Mouse (Mus musculus) mammary gland, adult 2 months (tissue): ENCODE data around the gene Gga2. TPM values are rescaled to one million over a fixed set of nuclear protein-coding genes. Genes with fewer than 3 reads are reported as not detected.

Experiments used
- polyA plus RNA-seq: library from polyadenylated mRNA; depleted of rRNA; stranded (reverse); fragments of >200 nt; gene quantifications from 2 replicates; pipeline ENCODE4 v1.2.3, GENCODE M21; 2012; ENCODE audit warnings: low replicate concordance; rRNA removed

Gene Gga2
- 48.7 and 97.6 TPM in 2 replicates for polyA plus RNA-seq

GRCm38 (mm10) chr7:122020667-122021354 is at the start of gene Gga2:
Gene Gga2 (minus strand): TSS chr7:122021222.

GRCm38 (mm10) chr7:122066945-122067516 is 46.0 kb upstream of the Gga2 start, which contains the start of the genes Ubfd1 and Ears2:
Gene Ubfd1 (plus strand): TSS chr7:122067175.
Gene Ears2 (minus strand): TSS chr7:122067263.

GRCm38 (mm10) chr7:121981307-121981871 is 39.6 kb downstream of the Gga2 start, which contains the start of gene Cog7:
Gene Cog7 (minus strand): TSS chr7:121981711.

Other genes with a start within 250 kb of the Gga2 start
- gene Scnn1b, start 156.2 kb downstream of the Gga2 start, polyA plus RNA-seq, result 8.2 and 9.6 TPM in 2 replicates
- gene Cog7, start 39.5 kb downstream of the Gga2 start, polyA plus RNA-seq, result 23.0 and 24.2 TPM in 2 replicates
- 20.5 and 27.9 TPM in 2 replicates for gene Ubfd1, start 46.0 kb upstream of the Gga2 start, polyA plus RNA-seq
- 11.2 and 15.3 TPM in 2 replicates for gene Ears2, start 46.0 kb upstream of the Gga2 start, polyA plus RNA-seq
- 484 and 1,266 TPM in 2 replicates for gene Ndufab1, start 80.7 kb upstream of the Gga2 start, polyA plus RNA-seq
- 1.1 and 1.6 TPM in 2 replicates for gene Palb2, start 111.8 kb upstream of the Gga2 start, polyA plus RNA-seq
- gene Dctn5, start 111.8 kb upstream of the Gga2 start, polyA plus RNA-seq, result 56.3 and 116 TPM in 2 replicates
- 2.5 and 5.9 TPM in 2 replicates for gene Plk1, start 138.2 kb upstream of the Gga2 start, polyA plus RNA-seq
- gene Ern2, start 165.0 kb upstream of the Gga2 start, polyA plus RNA-seq, result 0.04 and 0.10 TPM in 2 replicates
- 19.0 and 21.9 TPM in 2 replicates for gene Chp2, start 198.3 kb upstream of the Gga2 start, polyA plus RNA-seq